Comparison of ENCODE assay signal across 9 mouse cellular contexts in the genomic region with DNA sequence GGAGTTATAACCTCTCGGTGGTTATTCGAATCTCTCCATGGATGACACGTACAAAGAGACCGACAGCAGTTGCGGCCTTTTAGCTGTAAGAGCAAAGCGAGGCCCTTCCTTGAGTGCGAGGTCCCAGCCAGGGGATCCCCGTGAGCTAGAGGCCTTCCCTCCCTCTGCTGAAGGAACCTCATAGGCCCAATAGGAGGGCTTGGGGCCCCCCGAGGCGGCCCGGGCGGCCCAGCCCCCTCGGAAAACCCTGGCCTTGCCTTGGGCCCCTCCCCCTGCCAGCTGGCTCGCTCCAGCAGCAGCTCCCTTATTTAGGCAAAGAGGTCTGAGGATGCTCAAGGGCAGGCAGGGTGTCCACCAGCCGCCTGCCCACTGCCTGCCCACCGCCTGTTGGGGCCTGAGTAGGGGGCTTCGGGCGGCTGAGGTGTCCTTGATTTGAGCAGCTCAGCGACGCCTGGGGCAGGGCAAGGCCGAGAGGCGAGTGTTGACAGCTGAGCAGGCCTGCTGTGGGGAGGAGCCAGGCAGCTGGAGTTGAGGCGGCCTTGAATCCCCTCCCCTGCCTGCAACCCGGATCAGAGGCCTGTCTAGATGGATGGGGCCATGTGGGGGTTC. TPM values are rescaled to one million over a fixed set of nuclear protein-coding genes. Genes with fewer than 3 reads are reported as not detected.
DNase-seq lines count a peak whose midpoint lies in the region; ATAC-seq and TF ChIP-seq lines count a peak whose summit lies in the region.
"Had no signal": no experiment of that assay in that cellular context is flagged by ENCODE, and none has a peak within 500 bp of the region (broad histone marks: within the 10 kb centered on the region; RNA-seq: fewer than 3 reads in every experiment).

No protein-coding gene starts in this region.

- H3K9ac ChIP-seq in MEL (ENCODE audit: control insufficient read depth, low read depth, low read length, poor library complexity, severe bottlenecking) = no peak overlapping the region
- H3K9ac ChIP-seq in embryonic facial prominence, embryonic 12.5 days = peak overlapping the region; percentile 16; the same call in 1 of the 2 replicates
- peak overlapping the region; percentile 53 for H3K9ac ChIP-seq in stomach, postnatal 0 days (ENCODE audit: low read length)

- H3K36me3 ChIP-seq in MEL (ENCODE audit: control insufficient read depth in 1 of 2, insufficient read depth in 2 of 2, low read length in 2 of 2) = peaks cover 0 to 8% of the 10 kb centered on the region in 2 experiments; a peak in 1 of 4 replicates
- H3K36me3 ChIP-seq in embryonic facial prominence, embryonic 12.5 days = no peaks in the 10 kb centered on the region
- no peaks in the 10 kb centered on the region for H3K36me3 ChIP-seq in stomach, postnatal 0 days (ENCODE audit: control insufficient read depth, insufficient read depth, low read length)

- H3K27ac ChIP-seq in MEL (ENCODE audit: control insufficient read depth, low read depth, low read length) = no peak overlapping the region
- peak overlapping the region; percentile 81 for H3K27ac ChIP-seq in embryonic facial prominence, embryonic 12.5 days
- peak overlapping the region; percentile 92 for H3K27ac ChIP-seq in stomach, postnatal 0 days (replicated peaks)

- peaks cover 8 to 19% of the 10 kb centered on the region in 2 experiments for H3K4me1 ChIP-seq in MEL (ENCODE audit: control insufficient read depth in 1 of 2, insufficient read depth in 2 of 2, low read length in 2 of 2)
- peaks cover 28% of the 10 kb centered on the region for H3K4me1 ChIP-seq in embryonic facial prominence, embryonic 12.5 days
- H3K4me1 ChIP-seq in stomach, postnatal 0 days (replicated peaks; ENCODE audit: control insufficient read depth, insufficient read depth) = peaks cover 4% of the 10 kb centered on the region

- no peaks in the 10 kb centered on the region for H3K9me3 ChIP-seq in MEL (replicated peaks; ENCODE audit: insufficient read depth, low read length)
- no peaks in the 10 kb centered on the region for H3K9me3 ChIP-seq in embryonic facial prominence, embryonic 12.5 days
- H3K9me3 ChIP-seq in stomach, postnatal 0 days (ENCODE audit: control insufficient read depth, low read length) = no peaks in the 10 kb centered on the region

- TF ChIP-seq POLR2A in MEL (IDR thresholded peaks at IDR 0.05; ENCODE audit: control insufficient read depth in 1 of 2, insufficient read depth in 1 of 2, low read depth in 1 of 2, low read length in 2 of 2, poor library complexity in 1 of 2) = no peak

- no peak for TF ChIP-seq CTCF in MEL (IDR thresholded peaks at IDR 0.05 in 2 of 3, conservative IDR thresholded peaks at IDR 0.05 in 1 of 3; ENCODE audit: control insufficient read depth in 1 of 3, insufficient read depth in 1 of 3, low read depth in 2 of 3, low read length in 3 of 3, poor library complexity in 1 of 3, severe bottlenecking in 1 of 3)
- no peak for TF ChIP-seq CTCF in stomach, postnatal 0 days (IDR thresholded peaks at IDR 0.05; ENCODE audit: low read depth)

- no peak for TF ChIP-seq EP300 in MEL (IDR thresholded peaks at IDR 0.05; ENCODE audit: low read depth in 1 of 2, low read length in 2 of 2)
- peak; percentile 45 for TF ChIP-seq EP300 in stomach, postnatal 0 days (optimal IDR thresholded peaks at IDR 0.05)

- peak overlapping the region; percentile 99 for H3K4me2 ChIP-seq in embryonic facial prominence, embryonic 12.5 days (replicated peaks)
- peak overlapping the region; percentile 84 for H3K4me2 ChIP-seq in stomach, postnatal 0 days (replicated peaks; ENCODE audit: low read depth)

- 2% methylated on average over 24 of the region's 24 CpGs for whole genome bisulfite sequencing in embryonic facial prominence, embryonic 12.5 days
- WGBS in stomach, postnatal 0 days = 4% methylated on average over 24 of the region's 24 CpGs

- H3K27me3 ChIP-seq in MEL (ENCODE audit: control insufficient read depth in 1 of 2, insufficient read depth in 2 of 2, low read length in 2 of 2) = no peaks in the 10 kb centered on the region; a peak in 3 of 4 replicates
- H3K27me3 ChIP-seq in embryonic facial prominence, embryonic 12.5 days = peaks cover 65% of the 10 kb centered on the region
- H3K27me3 ChIP-seq in stomach, postnatal 0 days (ENCODE audit: control insufficient read depth, insufficient read depth, low read length) = no peaks in the 10 kb centered on the region; the same call in 1 of the 2 replicates

- intact Hi-C loops in heart, postnatal 36 days (cut with DNase I) = no loop called here

- ATAC-seq in cerebellum, adult (ENCODE audit: insufficient number of reproducible peaks, low FRiP score, low TSS enrichment) = 0 out of 2 replicates have a peak, but pooled peaks have one; percentile 3
- peak; percentile 62 for ATAC-seq in embryonic facial prominence, embryonic 12.5 days (ENCODE audit: insufficient number of reproducible peaks, insufficient read depth, low FRiP score, low TSS enrichment)
- ATAC-seq in stomach, postnatal 0 days (ENCODE audit: low FRiP score, low TSS enrichment) = peak; percentile 61; the same call in 1 of the 2 replicates

- peak overlapping the region; percentile 15 to 61; a peak in 2 of 4 replicates for H3K4me3 ChIP-seq in MEL (ENCODE audit: control insufficient read depth in 1 of 2, insufficient read depth in 1 of 2, low read depth in 2 of 2, low read length in 2 of 2)
- peak overlapping the region; percentile 63 for H3K4me3 ChIP-seq in embryonic facial prominence, embryonic 12.5 days
- peak overlapping the region; percentile 67 for H3K4me3 ChIP-seq in stomach, postnatal 0 days (ENCODE audit: low read depth, low read length)

- no peak for TF ChIP-seq RAD21 in MEL (IDR thresholded peaks at IDR 0.05; ENCODE audit: low read depth, low read length)

- no peak for DNase-seq in cerebellum, adult 8-10 months
- DNase-seq in MEL (ENCODE audit: low read depth, low spot score) = no peak
- peak; percentile 54 to 66 for DNase-seq in heart, postnatal 36 days
- DNase-seq in lung, postnatal 4 days = peak; percentile 56 to 87
- DNase-seq in stomach, postnatal 0 days (ENCODE audit: low spot score) = peak; percentile 47
- DNase-seq in spleen, adult 18-20 months = no peak

- no peaks in the 10 kb centered on the region for H3K79me2 ChIP-seq in MEL (ENCODE audit: control insufficient read depth, insufficient read depth, low read length, poor library complexity)

TF ChIP-seq in MEL, 35 proteins besides CTCF, POLR2A, EP300 and RAD21:
- no peak for TF ChIP-seq POLR2AphosphoS5 (IDR thresholded peaks at IDR 0.05; ENCODE audit: borderline replicate concordance, low read depth, low read length)
- TF ChIP-seq NELFE (IDR thresholded peaks at IDR 0.05; ENCODE audit: low read depth, low read length) = no peak
- no peak for TF ChIP-seq KAT2A (conservative IDR thresholded peaks at IDR 0.05; ENCODE audit: low read depth, low read length)
- TF ChIP-seq UBTF (IDR thresholded peaks at IDR 0.05; ENCODE audit: borderline replicate concordance, insufficient read depth, low read depth, low read length) = no peak
- no peak for TF ChIP-seq MYC (IDR thresholded peaks at IDR 0.05; ENCODE audit: low read depth, low read length)
- TF ChIP-seq SMC3 (IDR thresholded peaks at IDR 0.05; ENCODE audit: low read depth, low read length) = no peak
- no peak for TF ChIP-seq ELF1 (IDR thresholded peaks at IDR 0.05; ENCODE audit: low read depth, low read length)
- TF ChIP-seq ETS1 (IDR thresholded peaks at IDR 0.05; ENCODE audit: low read depth, low read length) = no peak
- no peak for TF ChIP-seq USF1 (IDR thresholded peaks at IDR 0.05; ENCODE audit: low read depth, low read length)
- TF ChIP-seq MYB (IDR thresholded peaks at IDR 0.05; ENCODE audit: low read depth, low read length) = no peak
- no peak for TF ChIP-seq MXI1 (IDR thresholded peaks at IDR 0.05; ENCODE audit: low read depth, low read length)

RNA-seq across cellular contexts. Expression of a gene that starts 1.0 kb away (rescaled TPM):
- total RNA-seq in MEL (2012; rRNA removed) = 1.8 and 2.0 TPM in 2 replicates
- 1 to 10 TPM in 1 of 2 experiments, not detected in 1; 6.8 TPM for polyA plus RNA-seq in MEL (2012; ENCODE audit: insufficient read depth in 1 of 2, insufficient read length in 2 of 2, low read depth in 1 of 2, low replicate concordance in 2 of 2, missing spikeins in 1 of 2)
- 4.5 and 5.2 TPM in 2 replicates for polyA plus RNA-seq in embryonic facial prominence, embryonic 12.5 days (2016; fragmentation: Nextera tagmentation; extraction: Ambion mirVana)
- total RNA-seq in heart, postnatal 36 days (2021) = 10 to 100 TPM; 56.3 to 72.6 TPM
- 3.7 and 3.8 TPM in 2 replicates for polyA plus RNA-seq in stomach, postnatal 0 days (2015; fragmentation: Nextera tagmentation; extraction: Ambion mirVana)

RNA-seq across cellular contexts. Expression of a gene that starts 12.3 kb away (rescaled TPM):
- total RNA-seq in MEL (2012; rRNA removed) = 2.0 and 3.9 TPM in 2 replicates
- polyA plus RNA-seq in MEL (2012; ENCODE audit: insufficient read depth in 1 of 2, insufficient read length in 2 of 2, low read depth in 1 of 2, low replicate concordance in 2 of 2, missing spikeins in 1 of 2) = 1 to 10 TPM in 1 of 2 experiments, not detected in 1; 6.2 TPM
- 6.7 and 7.6 TPM in 2 replicates for polyA plus RNA-seq in embryonic facial prominence, embryonic 12.5 days (2016; fragmentation: Nextera tagmentation; extraction: Ambion mirVana)
- total RNA-seq in heart, postnatal 36 days (2021) = 10 to 100 TPM; 23.7 to 26.2 TPM
- polyA plus RNA-seq in stomach, postnatal 0 days (2015; fragmentation: Nextera tagmentation; extraction: Ambion mirVana) = 3.1 and 3.2 TPM in 2 replicates
- total RNA-seq: hematopoietic stem cell, adult 5-6 weeks had no signal

RNA-seq across cellular contexts. Expression of a gene that starts 39.6 kb away (rescaled TPM):
- total RNA-seq in MEL (2012; rRNA removed) = 30.2 and 41.2 TPM in 2 replicates
- polyA plus RNA-seq in MEL (2012; ENCODE audit: insufficient read depth in 1 of 2, insufficient read length in 2 of 2, low read depth in 1 of 2, low replicate concordance in 2 of 2, missing spikeins in 1 of 2) = 10 to 100 TPM in 1 of 2 experiments, not detected in 1; 41.5 TPM
- 0.36 and 0.47 TPM in 2 replicates for polyA plus RNA-seq in embryonic facial prominence, embryonic 12.5 days (2016; fragmentation: Nextera tagmentation; extraction: Ambion mirVana)
- under 1 TPM; 0.27 to 0.75 TPM for total RNA-seq in heart, postnatal 36 days (2021)
- polyA plus RNA-seq in stomach, postnatal 0 days (2015; fragmentation: Nextera tagmentation; extraction: Ambion mirVana) = 4.1 and 5.8 TPM in 2 replicates

RNA-seq across cellular contexts. Expression of a gene that starts 41.1 kb away (rescaled TPM):
- total RNA-seq in MEL (2012; rRNA removed) = 72.4 and 76.9 TPM in 2 replicates
- polyA plus RNA-seq in MEL (2012; ENCODE audit: insufficient read depth in 1 of 2, insufficient read length in 2 of 2, low read depth in 1 of 2, low replicate concordance in 2 of 2, missing spikeins in 1 of 2) = 100 to 1,000 TPM in 1 of 2 experiments, not detected in 1; 124 TPM
- 44.6 and 46.2 TPM in 2 replicates for polyA plus RNA-seq in embryonic facial prominence, embryonic 12.5 days (2016; fragmentation: Nextera tagmentation; extraction: Ambion mirVana)
- 10 to 100 TPM; 83.7 to 84.9 TPM for total RNA-seq in heart, postnatal 36 days (2021)
- polyA plus RNA-seq in stomach, postnatal 0 days (2015; fragmentation: Nextera tagmentation; extraction: Ambion mirVana) = 29.3 and 30.2 TPM in 2 replicates

Comparison
In these comparisons a context has a peak if more than half of its experiments do, and no peak if none do; other contexts are left out.
1. ATAC-seq: peak in every context shown above with its lines; median percentile 62 in embryonic facial prominence, embryonic 12.5 days; 61 in stomach, postnatal 0 days; 3 in cerebellum, adult.
2. DNase-seq: peak in heart, postnatal 36 days (2 of 2), lung, postnatal 4 days (2 of 2) and stomach, postnatal 0 days (single experiment); none in cerebellum, adult 8-10 months (single experiment), MEL (single experiment) and spleen, adult 18-20 months (0 of 2).
3. Peak in every context shown above with its lines, with median percentiles within 50 percentile points of each other: H3K4me3 ChIP-seq.